Mouse (Mus musculus) limb, embryonic 14.5 days (tissue): ENCODE measurements around the gene Dlg2. TPM values are rescaled to one million over a fixed set of nuclear protein-coding genes. Genes with fewer than 3 reads are reported as not detected.

Experiments
- ATAC-seq: fragments of 200-750 bp; cut with Nextera tagmentation; 2 replicates; pipeline ENCODE4 v1.8.0; 2017; ENCODE audit warnings: low read depth, moderate number of reproducible peaks, moderate TSS enrichment; ENCODE audit not compliant: low FRiP score
- DNase-seq: peaks from one replicate; pipeline ENCODE4 v3.0.0-alpha.2; 2015; ENCODE audit warnings: low spot score
- H3K27ac ChIP-seq: fragments of 300-500 bp; sonication (generic); replicated peaks from 2 replicates; pipeline ENCODE4 v1.5.1; 2014; ENCODE audit warnings: low read depth, mild to moderate bottlenecking, low read length, moderate library complexity, mixed read lengths
- H3K27me3 ChIP-seq: fragments of 300-500 bp; sonication (generic); 2 replicates; pipeline ENCODE4 v1.6.1; 2014; ENCODE audit warnings: low read length, mixed read lengths; ENCODE audit not compliant: control insufficient read depth, insufficient read depth
- H3K36me3 ChIP-seq: fragments of 300-500 bp; sonication (generic); 2 replicates; pipeline ENCODE4 v1.6.1; 2014; ENCODE audit warnings: mild to moderate bottlenecking, low read length, moderate library complexity, mixed read lengths; ENCODE audit not compliant: control insufficient read depth, insufficient read depth
- H3K4me1 ChIP-seq: fragments of 300-500 bp; sonication (generic); 2 replicates; pipeline ENCODE4 v1.6.1; 2014; ENCODE audit warnings: antibody characterized with exemption, low read length, mixed read lengths; ENCODE audit not compliant: control insufficient read depth, insufficient read depth
- H3K4me2 ChIP-seq: fragments of 300-500 bp; sonication (generic); replicated peaks from 2 replicates; pipeline ENCODE4 v1.6.1; 2014; ENCODE audit warnings: low read depth, mild to moderate bottlenecking, low read length, moderate library complexity; ENCODE audit not compliant: severe bottlenecking
- H3K4me3 ChIP-seq: fragments of 300-500 bp; sonication (generic); replicated peaks from 2 replicates; pipeline ENCODE4 v1.5.1; 2014; ENCODE audit warnings: low read length
- H3K9ac ChIP-seq: fragments of 300-500 bp; sonication (generic); 2 replicates; pipeline ENCODE4 v1.6.1; 2014; ENCODE audit warnings: mild to moderate bottlenecking, low read depth, low read length, moderate library complexity; ENCODE audit not compliant: severe bottlenecking
- H3K9me3 ChIP-seq: fragments of 300-500 bp; sonication (generic); 2 replicates; pipeline ENCODE4 v1.6.1; 2016; ENCODE audit warnings: low read length; ENCODE audit not compliant: control insufficient read depth
- POLR2A ChIP-seq: fragments of 200-500 bp; IDR thresholded peaks from 2 replicates; pipeline ENCODE4 v1.8.0; 2012; ENCODE audit warnings: inconsistent platforms, mild to moderate bottlenecking, moderate library complexity, borderline replicate concordance; ENCODE audit not compliant: insufficient read depth, insufficient read length; ENCODE audit errors: extremely low read depth
- WGBS: fragments of 180-500 bp; shearing (Covaris S2); extraction: QIAGEN DNeasy Blood & Tissue Kit; methylation state at CpG from one replicate; pipeline ENCODE4 v1.1.7; 2014; 5-methylcytosine and 5-hydroxymethylcytosine counted together
- polyA plus RNA-seq, 2 experiments: library from polyadenylated mRNA; depleted of rRNA in 1 of 2; stranded (reverse) in 1 of 2; unstranded in 1 of 2; fragments of >200 nt; fragmentation: Nextera tagmentation in 1 of 2; extraction: Ambion mirVana in 1 of 2; gene quantifications; 2 replicates each; pipeline versions ENCODE4 v1.2.1 to v1.2.3; 2012 to 2014

Dlg2 gene
- polyA plus RNA-seq, 2 experiments, result 4.6 to 7.3 TPM

DNA sequence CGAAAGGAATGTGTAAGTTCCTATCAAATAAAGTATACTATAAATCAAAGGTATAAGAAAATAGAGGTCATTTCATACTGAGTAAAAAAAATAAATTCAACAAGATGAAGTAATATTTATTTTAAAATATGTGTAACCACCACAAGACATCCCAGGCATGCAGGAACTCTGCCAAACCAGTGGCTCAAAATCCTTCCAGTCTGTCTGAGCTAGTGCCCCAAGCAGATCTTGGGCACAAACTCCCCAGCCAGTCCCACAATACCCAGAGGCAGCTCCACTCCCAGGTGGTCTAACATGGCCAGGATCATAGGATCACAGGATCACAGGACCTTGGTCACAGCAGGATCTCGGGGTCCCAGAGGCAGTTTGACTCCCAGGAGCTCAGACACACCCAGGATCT, 1977.7 kb downstream of the Dlg2 start:
- Histone ChIP-seq H3K27me3 (no peaks in the 10 kb centered on the region), H3K4me3 (no peak overlapping the region), H3K27ac (no peak overlapping the region), H3K4me2 (no peak overlapping the region), H3K9me3 (no peaks in the 10 kb centered on the region), H3K9ac (no peak overlapping the region), H3K4me1 (peaks cover 9% of the 10 kb centered on the region; the same call in 1 of the 2 replicates), H3K36me3 (no peaks in the 10 kb centered on the region)
- DNase-seq, result no peak
- WGBS, result 61% methylated on average over 2 of the region's 2 CpGs
- no peak for TF ChIP-seq POLR2A
- no peak for ATAC-seq

DNA sequence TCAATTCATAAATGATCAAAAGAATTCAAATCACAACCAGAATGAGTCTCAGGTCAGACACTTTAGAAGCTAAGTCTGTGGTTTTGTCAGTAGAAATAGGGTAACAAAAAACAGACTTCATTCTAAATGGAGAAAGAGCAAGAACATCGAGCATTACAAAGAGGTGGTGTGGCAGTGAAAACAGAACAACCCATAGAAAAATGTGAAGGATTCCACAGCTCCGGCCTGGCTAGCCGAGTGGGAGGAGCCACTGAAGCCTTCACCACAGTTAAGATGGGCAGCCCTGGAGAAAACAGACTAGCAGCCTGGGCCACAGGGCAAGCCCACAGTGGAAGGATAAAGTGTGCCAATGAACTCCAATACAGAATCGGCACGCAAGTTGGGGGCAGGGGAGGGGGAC, 1979.5 kb downstream of the Dlg2 start:
- WGBS, result 51% methylated on average over 5 of the region's 5 CpGs

DNA sequence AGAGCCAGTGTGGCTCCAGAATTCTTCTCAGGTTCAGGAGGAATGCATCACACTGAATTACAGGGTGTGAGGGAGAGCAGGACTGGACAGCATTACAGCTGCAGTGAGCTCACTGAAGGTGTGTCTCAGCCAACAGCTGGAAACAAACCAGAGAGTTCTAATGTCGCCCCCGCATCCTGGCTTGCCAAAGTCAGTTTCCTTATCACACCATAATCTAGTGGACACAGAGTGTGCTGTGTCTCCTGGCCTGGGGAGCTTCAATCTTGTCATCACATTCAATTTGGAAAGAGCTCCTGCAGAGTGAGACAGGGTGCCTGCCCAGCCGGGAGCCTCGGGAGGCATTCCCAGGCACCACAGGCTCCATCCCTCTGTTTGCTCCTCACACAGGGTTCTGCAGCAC, 1981.3 kb downstream of the Dlg2 start:
- no peak overlapping the region for H3K9ac ChIP-seq
- H3K4me3 ChIP-seq, result no peak overlapping the region
- DNase-seq, result peak; percentile 68
- peak; percentile 50; the same call in 1 of the 2 replicates for ATAC-seq
- H3K27ac ChIP-seq, result no peak overlapping the region
- WGBS, result 21% methylated on average over 4 of the region's 4 CpGs
- H3K4me2 ChIP-seq, result no peak overlapping the region
- TF ChIP-seq POLR2A, result no peak
- H3K9me3 ChIP-seq, result no peaks in the 10 kb centered on the region
- H3K36me3 ChIP-seq, result no peaks in the 10 kb centered on the region
- no peaks in the 10 kb centered on the region for H3K27me3 ChIP-seq
- peaks cover 9% of the 10 kb centered on the region; the same call in 1 of the 2 replicates for H3K4me1 ChIP-seq

More for the DNA sequence above, 1979.5 kb downstream of the Dlg2 start:
- Histone ChIP-seq H3K4me2 (no peak overlapping the region), H3K9ac (no peak overlapping the region), H3K27ac (no peak overlapping the region), H3K27me3 (no peaks in the 10 kb centered on the region), H3K36me3 (no peaks in the 10 kb centered on the region), H3K4me1 (peaks cover 9% of the 10 kb centered on the region; the same call in 1 of the 2 replicates), H3K9me3 (no peaks in the 10 kb centered on the region), H3K4me3 (no peak overlapping the region)
- DNase-seq (no peak), ATAC-seq (no peak)
- TF ChIP-seq POLR2A, result no peak

DNA sequence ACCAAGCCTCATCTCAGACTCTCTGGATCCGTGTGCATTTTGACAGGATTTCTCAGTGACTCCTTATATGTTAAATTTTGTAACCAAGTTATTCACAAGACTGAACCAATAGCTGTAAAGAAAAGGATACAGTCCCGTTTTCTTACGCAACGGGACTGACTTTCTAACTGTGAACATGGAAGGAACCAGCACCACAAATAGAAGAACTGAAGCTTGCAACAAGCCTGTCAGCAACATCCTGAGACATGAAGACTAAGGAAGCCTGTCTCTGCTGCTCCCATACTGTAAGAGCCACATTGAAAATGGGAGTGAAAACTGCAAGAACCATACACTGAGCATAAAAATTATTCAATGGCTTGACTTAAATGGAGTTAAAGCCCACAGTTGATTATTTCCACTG, 1981.8 kb downstream of the Dlg2 start:
- Histone ChIP-seq H3K27me3 (no peaks in the 10 kb centered on the region), H3K9me3 (no peaks in the 10 kb centered on the region), H3K4me2 (no peak overlapping the region), H3K27ac (no peak overlapping the region), H3K36me3 (no peaks in the 10 kb centered on the region), H3K4me1 (peaks cover 9% of the 10 kb centered on the region; the same call in 1 of the 2 replicates), H3K4me3 (no peak overlapping the region), H3K9ac (no peak overlapping the region)
- WGBS, result 84% methylated on average over 4 of the region's 4 CpGs
- DNase-seq (no peak), ATAC-seq (no peak)
- TF ChIP-seq POLR2A, result no peak

DNA sequence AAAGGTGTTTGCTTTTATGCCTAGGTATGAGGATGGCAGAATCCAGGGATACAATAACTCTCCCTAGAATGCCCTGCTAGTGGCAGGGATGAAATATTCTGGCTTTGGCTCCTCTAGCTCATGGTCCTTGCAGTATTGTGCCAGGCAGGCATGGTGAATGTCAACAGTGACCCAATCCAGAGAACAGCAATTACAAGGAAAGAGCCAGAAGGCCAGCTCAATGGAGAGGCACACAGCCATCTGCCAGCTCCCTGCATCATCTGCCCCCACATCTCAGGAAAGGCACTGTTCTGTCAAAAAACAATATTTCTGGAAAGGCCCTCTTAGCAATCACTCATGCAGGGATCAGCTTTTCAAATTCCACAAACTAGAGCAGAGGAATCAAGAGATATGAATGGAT, 1984.1 kb downstream of the Dlg2 start:
- Histone ChIP-seq H3K4me1 (peaks cover 9% of the 10 kb centered on the region; the same call in 1 of the 2 replicates), H3K27me3 (no peaks in the 10 kb centered on the region), H3K9me3 (no peaks in the 10 kb centered on the region), H3K9ac (no peak overlapping the region), H3K4me2 (no peak overlapping the region), H3K4me3 (no peak overlapping the region), H3K36me3 (no peaks in the 10 kb centered on the region), H3K27ac (no peak overlapping the region)
- DNase-seq, result no peak
- TF ChIP-seq POLR2A, result no peak
- no peak for ATAC-seq

DNA sequence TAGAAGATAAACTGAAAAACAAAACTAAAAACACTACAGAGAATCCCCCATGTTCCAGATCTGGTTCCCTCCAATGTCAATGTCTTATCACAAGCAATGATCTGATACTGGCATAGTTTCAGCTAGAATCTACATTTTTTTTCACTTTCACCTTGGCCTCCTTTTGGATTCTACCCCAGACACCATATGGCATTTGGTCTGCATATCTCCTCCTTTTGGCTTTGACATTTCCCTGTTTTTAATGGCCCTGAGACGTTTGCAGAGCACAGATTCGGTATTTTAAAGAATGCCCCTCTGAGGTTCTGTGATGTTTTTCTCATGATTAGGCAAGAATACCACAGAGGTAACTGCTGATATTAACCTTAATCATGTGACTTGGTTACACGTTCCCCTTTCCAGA, 1984.8 kb downstream of the Dlg2 start:
- no peaks in the 10 kb centered on the region for H3K27me3 ChIP-seq
- no peak overlapping the region for H3K4me2 ChIP-seq
- no peak for TF ChIP-seq POLR2A
- no peaks in the 10 kb centered on the region for H3K9me3 ChIP-seq
- peaks cover 9% of the 10 kb centered on the region; the same call in 1 of the 2 replicates for H3K4me1 ChIP-seq
- H3K27ac ChIP-seq, result no peak overlapping the region
- no peak overlapping the region for H3K4me3 ChIP-seq
- DNase-seq, result no peak
- no peak overlapping the region for H3K9ac ChIP-seq
- H3K36me3 ChIP-seq, result no peaks in the 10 kb centered on the region
- WGBS, result 59% methylated on average over 3 of the region's 3 CpGs
- ATAC-seq, result no peak
